Mouse (Mus musculus) MEL (cell line): ENCODE measurements around the gene C1ql4.

Source experiments
- BHLHE40 ChIP-seq: IDR thresholded peaks from 2 replicates; pipeline ENCODE4 v1.6.1; 2012; ENCODE audit warnings: low read depth, mild to moderate bottlenecking, inconsistent platforms, low read length, improper control_type of control experiment, borderline replicate concordance
- CHD1 ChIP-seq: IDR thresholded peaks from 2 replicates; pipeline ENCODE4 v1.6.1; 2012; ENCODE audit warnings: low read depth, mild to moderate bottlenecking, inconsistent platforms, low read length, improper control_type of control experiment
- CHD2 ChIP-seq: IDR thresholded peaks from 2 replicates; pipeline ENCODE4 v1.6.1; 2011; ENCODE audit warnings: low read length, improper control_type of control experiment
- CTCF ChIP-seq, 3 experiments: IDR thresholded peaks in 2 of 3; conservative IDR thresholded peaks in 1 of 3; 2 replicates each; pipeline ENCODE4 v1.5.1; 2011 to 2012; ENCODE audit warnings: low read length in 3 of 3, low read depth in 2 of 3, mild to moderate bottlenecking in 2 of 3, improper control_type of control experiment in 1 of 3, inconsistent platforms in 1 of 3, mixed read lengths in 1 of 3, moderate library complexity in 1 of 3; ENCODE audit not compliant: control insufficient read depth in 1 of 3, insufficient read depth in 1 of 3, poor library complexity in 1 of 3, severe bottlenecking in 1 of 3
- E2F4 ChIP-seq: IDR thresholded peaks from 2 replicates; pipeline ENCODE4 v1.6.1; 2011; ENCODE audit warnings: low read depth, low read length, improper control_type of control experiment, borderline replicate concordance
- MAFK ChIP-seq: IDR thresholded peaks from 2 replicates; pipeline ENCODE4 v1.6.1; 2011; ENCODE audit warnings: low read depth, mild to moderate bottlenecking, low read length, improper control_type of control experiment, borderline replicate concordance
- MYC ChIP-seq: IDR thresholded peaks from 2 replicates; pipeline ENCODE4 v1.6.1; 2011; ENCODE audit warnings: low read depth, mild to moderate bottlenecking, low read length, improper control_type of control experiment, moderate library complexity
- POLR2A ChIP-seq, 2 experiments: IDR thresholded peaks; 2 replicates each; pipeline ENCODE4 v1.6.1; 2011 to 2012; ENCODE audit warnings: low read length in 2 of 2, mild to moderate bottlenecking in 2 of 2, control low read depth in 1 of 2, improper control_type of control experiment in 1 of 2, low read depth in 1 of 2, moderate library complexity in 1 of 2; ENCODE audit not compliant: control insufficient read depth in 1 of 2, insufficient read depth in 1 of 2, poor library complexity in 1 of 2
- TCF12 ChIP-seq: IDR thresholded peaks from 2 replicates; pipeline ENCODE4 v1.6.1; 2014; ENCODE audit warnings: low read depth, mild to moderate bottlenecking, inconsistent platforms, low read length, improper control_type of control experiment, moderate library complexity
- USF2 ChIP-seq, 2 experiments: IDR thresholded peaks; 2 replicates each; pipeline ENCODE4 v1.6.1; 2011 to 2012; ENCODE audit warnings: improper control_type of control experiment in 2 of 2, low read length in 2 of 2, borderline replicate concordance in 1 of 2, inconsistent platforms in 1 of 2, low read depth in 1 of 2, mild to moderate bottlenecking in 1 of 2; ENCODE audit not compliant: insufficient read depth in 1 of 2
- ZNF384 ChIP-seq: IDR thresholded peaks from 2 replicates; pipeline ENCODE4 v1.6.1; 2012; ENCODE audit warnings: low read depth, mild to moderate bottlenecking, inconsistent platforms, low read length, improper control_type of control experiment

DNA sequence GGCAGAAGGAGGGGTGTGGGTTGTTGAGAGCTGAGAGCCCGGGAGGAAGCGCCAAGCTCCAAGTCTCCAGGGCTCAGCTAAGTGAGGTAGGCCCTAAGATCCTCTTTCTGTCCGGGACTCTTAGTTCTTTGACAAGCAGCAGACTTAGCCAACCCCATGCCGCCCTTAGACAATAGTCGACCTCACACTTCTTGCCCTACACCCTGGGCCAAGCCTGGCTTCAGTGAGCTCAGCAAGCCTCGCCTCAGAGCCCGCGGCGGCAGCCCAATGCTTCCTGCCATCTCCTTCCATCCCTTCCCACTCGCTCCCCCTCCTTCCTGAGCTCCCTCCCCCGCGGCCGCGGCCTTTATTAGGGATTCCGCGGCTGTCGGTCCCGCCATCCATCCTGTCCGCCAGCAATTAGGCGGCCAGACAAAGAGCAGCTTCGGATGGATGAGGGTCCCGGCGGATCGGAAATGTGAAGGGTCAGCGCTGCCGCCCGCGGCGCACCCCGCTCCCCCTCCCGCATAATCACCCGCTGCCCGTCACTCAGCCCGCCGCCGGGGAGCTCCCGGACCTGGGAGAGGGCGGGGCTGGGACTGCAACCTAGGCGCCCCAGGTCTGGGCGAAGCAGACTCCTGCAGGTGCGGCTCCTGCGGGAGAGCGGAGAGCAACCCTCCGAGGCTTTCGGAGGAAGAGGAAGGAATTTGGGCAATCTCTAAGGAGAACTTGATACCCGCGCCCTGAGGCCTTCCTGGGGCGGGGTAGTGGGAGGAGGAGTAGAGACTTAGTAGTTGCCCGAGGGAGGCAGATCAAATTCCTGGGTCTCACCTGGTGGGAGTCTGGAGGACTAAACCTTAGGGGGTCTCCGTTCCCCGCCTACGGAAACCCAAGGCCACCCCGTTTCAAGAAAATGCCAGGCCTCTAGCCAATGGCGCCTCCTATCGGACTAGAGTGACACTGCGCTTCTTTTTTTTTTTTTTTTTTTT, 6.0 kb upstream of the C1ql4 start:
- TF ChIP-seq E2F4: no peak
- peak; percentile 57 to 72 (median 62); a peak in 5 of 6 replicates for TF ChIP-seq CTCF (IDR thresholded peaks at IDR 0.05 in 2 of 3, conservative IDR thresholded peaks at IDR 0.05 in 1 of 3; ENCODE audit: control insufficient read depth in 1 of 3, insufficient read depth in 1 of 3, low read depth in 2 of 3, low read length in 3 of 3, poor library complexity in 1 of 3, severe bottlenecking in 1 of 3)
- TF ChIP-seq TCF12: no peak
- TF ChIP-seq USF2 (IDR thresholded peaks at IDR 0.05; ENCODE audit: borderline replicate concordance in 1 of 2, insufficient read depth in 1 of 2, low read depth in 1 of 2, low read length in 2 of 2): no peak
- TF ChIP-seq ZNF384: peak; percentile 96
- no peak for TF ChIP-seq MYC
- no peak for TF ChIP-seq BHLHE40
- no peak for TF ChIP-seq CHD2
- TF ChIP-seq MAFK: no peak
- peak in 1 of 2 experiments; percentile 27; a peak in 2 of 4 replicates for TF ChIP-seq POLR2A (IDR thresholded peaks at IDR 0.05; ENCODE audit: control insufficient read depth in 1 of 2, insufficient read depth in 1 of 2, low read depth in 1 of 2, low read length in 2 of 2, poor library complexity in 1 of 2)
- TF ChIP-seq CHD1: no peak
